Mouse (Mus musculus): ENCODE measurements around the gene Olfr393.

- TF ChIP-seq CTCF (IDR thresholded peaks at IDR 0.05; ENCODE audit: low read depth) (no peak), EP300 (IDR thresholded peaks at IDR 0.05; ENCODE audit: low read depth) (no peak)
These were observed 34.3 kb downstream of the Olfr393 start, which contains the start of gene Olfr392 for GRCm38 (mm10) chr11:73816949-73817348.
